11 mouse cellular contexts compared by ENCODE assay signal in genomic region chr15:15148791-15149190, GRCm38 (mm10).
"Had no signal": no experiment of that assay in that cellular context is flagged by ENCODE, and none has a peak within 500 bp of the region (broad histone marks: within the 10 kb centered on the region; RNA-seq: fewer than 3 reads in every experiment).

No protein-coding gene starts in this region.

- DNase-seq: right cerebral cortex, adult 18-20 months; right cerebral cortex, postnatal 14 days; right cerebral cortex, postnatal 25 days; right cerebral cortex, postnatal 4 days; spleen, adult 18-20 months; thymus, adult 18-20 months; thymus, adult 2 months; thymus, postnatal 14 days; thymus, postnatal 25 days; thymus, postnatal 36 days; thymus, postnatal 4 days had no signal
